Mouse (Mus musculus) ovary, postnatal 14 days (tissue): Measurements from ENCODE around the gene Atf7ip.
"Not testable (repeated sequence)": the region's sequence is repeated elsewhere in the genome, so short reads cannot be mapped to it uniquely, and the experiment has no call there.

Experiments
- DNase-seq: peaks from one replicate; pipeline ENCODE4 v3.0.0; 2022; ENCODE audit warnings: low spot score

Atf7ip gene

DNA sequence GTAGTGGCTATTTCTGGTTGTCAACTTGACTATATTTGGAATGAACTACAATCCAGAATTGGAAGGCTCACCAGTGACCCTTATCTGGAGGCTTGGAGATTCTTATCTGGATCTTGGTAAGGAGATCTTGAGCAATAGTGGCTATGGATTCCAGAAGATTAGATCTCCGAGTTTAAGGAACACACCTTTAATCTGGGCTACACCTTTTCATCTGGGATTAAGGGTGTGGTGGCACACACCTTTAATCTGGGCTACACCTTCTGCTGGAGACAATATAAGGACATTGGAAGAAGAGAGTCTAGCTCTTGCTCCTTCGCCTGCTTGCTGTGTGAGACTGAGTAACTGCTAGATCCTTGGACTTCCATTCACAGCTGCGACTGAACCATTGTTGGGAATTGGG, at the start of gene Atf7ip:
TSS of gene Atf7ip (plus strand) at position 301 of the 400 bp plus-strand sequence.
- DNase-seq = not testable (repeated sequence)

DNA sequence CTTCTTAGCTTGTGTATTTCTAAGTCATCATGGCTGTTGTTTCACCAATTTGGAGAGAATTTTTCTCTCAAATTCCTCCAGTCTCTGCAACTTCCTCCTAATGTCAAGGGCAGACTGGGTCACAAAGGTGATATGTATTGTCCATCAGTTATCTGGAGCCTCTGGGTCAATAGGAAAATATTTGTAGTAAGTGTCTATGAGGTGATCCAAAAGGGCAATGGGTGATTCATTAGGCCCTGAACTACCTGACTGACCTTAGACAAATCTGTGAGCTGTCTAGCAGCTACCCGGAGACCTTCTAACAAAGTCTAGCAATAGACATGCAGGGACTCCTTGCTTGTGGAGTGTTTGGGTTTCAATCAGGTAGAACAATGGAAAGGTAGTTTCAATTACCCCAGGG, 49.7 kb upstream of the Atf7ip start:
- DNase-seq = no peak

DNA sequence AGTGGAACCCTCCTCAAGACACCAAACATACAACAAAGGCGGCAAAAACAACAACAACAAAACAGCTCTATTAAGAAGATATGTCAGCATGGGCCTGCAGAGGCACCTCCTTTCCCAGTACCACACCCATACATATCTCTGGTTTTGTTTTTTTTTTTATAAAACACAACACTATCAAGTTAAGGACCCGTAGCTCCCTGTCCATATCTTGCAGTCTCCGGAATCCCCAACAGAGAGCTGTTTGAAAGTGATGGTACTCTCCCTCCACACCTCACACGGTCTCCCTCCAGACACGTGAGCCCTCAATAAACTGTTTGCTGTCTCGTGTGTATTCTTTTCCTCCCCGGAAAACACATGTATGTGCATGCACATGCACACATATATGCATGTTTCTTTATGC, 46.8 kb upstream of the Atf7ip start:
- no peak for DNase-seq

DNA sequence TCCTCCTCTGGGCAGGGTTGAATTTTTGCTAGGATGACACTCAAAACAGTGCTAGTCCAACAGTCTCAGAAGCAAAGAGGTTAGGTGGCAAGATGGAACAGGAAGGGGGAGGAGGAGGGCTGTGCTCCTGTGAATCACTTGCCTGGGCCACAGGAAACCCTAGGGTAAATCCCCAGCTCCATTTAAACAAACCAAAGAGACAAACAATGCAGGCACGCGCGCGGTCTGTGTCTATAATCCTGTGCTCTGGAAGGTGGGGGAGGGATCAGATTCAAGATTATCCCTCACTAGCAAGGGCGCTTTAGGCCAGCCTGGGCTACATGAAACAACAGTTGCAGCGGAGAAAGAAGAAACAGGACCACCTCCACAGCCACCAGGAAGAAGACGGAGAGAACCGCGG, 42.5 kb upstream of the Atf7ip start:
- no peak for DNase-seq

DNA sequence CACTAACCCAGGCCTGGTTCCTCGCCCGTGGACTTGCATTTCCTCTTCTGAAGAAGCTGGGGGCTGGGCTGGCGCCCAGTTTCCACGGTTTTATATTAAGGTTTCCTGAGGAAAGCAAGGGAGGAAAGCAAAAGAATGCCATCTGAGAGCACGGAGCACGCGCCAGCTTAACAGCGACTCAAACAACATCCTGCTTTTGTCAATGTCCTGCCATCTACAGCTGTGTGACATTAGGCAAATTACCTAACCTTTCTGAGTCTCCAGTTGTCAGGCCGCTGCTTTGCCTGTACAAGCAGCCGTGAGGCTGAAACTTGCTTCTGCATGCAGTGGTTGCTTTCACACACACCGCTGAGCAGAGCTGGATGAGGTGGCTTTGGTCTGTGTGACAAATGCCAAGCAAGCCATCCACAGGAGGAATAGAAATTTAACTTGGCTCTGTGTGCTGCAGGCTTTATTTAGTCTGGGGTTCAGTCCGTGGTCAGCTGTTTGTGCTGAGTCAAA, 41.8 kb upstream of the Atf7ip start:
- DNase-seq = no peak

DNA sequence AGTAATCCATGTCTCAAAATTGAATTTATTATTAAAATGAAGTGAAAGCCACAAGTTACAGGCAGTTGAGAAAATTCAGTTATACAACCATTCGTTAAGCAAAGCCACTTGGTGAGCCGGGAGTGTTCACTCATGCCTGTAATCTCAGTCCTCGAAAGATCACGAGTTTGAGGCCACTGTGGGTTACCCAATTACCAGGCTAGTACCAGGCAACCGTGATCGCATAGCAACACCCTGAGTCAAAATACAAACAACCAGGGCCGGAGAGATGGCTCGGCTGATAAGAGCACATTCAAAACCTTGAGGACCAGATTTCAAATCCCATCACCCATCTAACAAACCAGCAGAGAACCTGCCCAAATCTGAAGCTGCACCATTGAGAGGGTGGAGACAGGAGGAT, 40.9 kb upstream of the Atf7ip start:
- DNase-seq = no peak

DNA sequence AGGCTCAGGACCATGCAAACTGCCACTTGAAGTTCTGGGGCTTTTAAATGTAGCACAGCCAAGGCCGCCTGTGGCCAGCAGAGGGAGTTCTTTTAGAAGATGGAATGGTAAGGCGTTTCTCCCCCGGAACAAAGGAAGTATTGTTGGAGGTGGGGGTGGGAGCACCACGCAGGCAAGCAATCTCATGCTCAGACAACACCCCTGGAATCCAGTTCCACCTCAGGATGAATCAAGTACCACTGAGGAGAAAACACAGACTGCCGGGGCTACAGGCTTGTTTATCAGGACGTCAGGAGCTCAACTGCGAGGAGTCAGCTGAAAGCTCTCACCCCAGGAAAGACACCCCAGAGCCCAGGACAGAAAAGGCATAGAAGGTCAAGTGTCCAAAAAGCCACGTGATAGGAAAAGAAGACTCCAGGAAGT, 40.0 kb upstream of the Atf7ip start:
- DNase-seq = no peak

DNA sequence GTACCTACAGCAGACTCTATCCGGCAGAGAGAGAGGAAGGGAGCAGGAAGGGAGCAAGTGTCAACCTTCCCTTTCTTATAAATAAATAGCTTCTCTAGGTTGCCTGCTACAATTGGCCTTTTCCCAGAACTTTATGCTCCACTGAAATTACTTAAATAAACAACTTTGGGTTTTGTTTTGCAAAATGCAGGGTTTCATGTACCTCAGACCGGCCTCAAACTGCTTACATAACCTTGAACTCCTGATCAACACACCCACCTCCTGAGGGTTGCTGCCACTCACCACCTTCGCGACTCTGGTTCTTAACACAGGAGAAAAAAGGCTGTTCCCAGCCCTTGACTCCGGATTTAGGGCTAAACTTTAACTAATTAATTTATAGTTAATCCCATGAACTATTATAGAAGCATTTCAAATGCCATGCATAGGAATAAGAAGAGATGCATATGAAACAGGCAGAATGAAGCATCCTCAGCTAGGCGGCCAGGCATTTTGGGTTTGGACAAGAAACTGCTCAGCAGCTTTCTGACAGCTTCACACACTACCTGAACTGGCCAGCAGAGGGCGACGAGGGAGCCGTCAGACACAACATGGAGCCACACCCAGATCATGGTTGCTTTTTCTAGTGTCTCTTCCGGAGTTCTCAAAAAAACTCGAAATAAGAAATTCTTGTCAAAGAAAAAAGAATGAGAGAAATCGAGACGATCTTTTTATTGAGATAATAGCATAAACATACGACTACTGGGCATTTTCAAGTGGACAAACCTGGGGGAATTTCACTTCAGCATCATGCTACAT, 38.8 kb upstream of the Atf7ip start:
- DNase-seq = peak; percentile 86

DNA sequence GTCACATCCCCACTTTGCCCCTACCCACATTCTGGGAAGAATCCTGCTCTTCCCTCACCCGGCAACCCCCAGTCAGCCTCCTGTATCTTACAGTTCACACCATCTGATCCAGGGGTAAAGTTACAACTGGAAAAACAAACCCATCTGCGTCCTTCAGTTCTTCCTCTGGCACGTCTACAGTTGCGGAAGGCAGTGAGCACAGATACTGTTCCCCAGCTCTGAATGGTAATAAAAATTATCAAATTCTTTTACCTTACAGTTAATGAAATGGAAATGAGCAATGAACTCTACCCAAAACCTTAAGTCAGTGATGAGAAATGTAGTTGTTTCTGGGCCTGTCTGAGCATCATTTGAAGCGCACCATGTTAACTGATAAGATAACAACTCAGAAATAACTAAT, 38.1 kb upstream of the Atf7ip start:
- no peak for DNase-seq

DNA sequence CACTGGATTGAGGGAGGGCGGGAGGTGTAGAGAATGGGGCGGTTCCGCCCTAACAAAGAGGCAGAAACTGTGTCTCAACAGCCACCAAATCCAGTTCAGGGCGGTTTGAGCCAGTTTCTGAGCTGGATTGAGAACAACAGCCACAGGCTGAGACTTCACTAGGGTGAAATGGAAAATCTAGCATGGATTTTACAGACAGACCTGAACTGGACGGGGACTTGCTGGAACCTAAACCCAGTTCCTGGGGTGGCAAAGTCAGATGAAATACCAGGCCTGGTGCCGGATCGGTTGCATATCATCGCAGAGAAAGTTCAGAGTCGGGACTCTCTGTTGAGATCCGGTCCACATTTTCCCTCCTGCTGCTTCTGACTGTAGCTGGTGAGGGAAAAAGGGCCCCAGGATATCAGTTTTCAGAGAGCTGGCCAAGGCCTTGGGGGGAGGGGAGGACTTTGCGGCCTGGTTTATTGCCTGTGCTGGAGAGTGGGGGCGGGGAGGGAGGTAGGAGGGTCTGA, 37.5 kb upstream of the Atf7ip start:
- peak; percentile 86 for DNase-seq

DNA sequence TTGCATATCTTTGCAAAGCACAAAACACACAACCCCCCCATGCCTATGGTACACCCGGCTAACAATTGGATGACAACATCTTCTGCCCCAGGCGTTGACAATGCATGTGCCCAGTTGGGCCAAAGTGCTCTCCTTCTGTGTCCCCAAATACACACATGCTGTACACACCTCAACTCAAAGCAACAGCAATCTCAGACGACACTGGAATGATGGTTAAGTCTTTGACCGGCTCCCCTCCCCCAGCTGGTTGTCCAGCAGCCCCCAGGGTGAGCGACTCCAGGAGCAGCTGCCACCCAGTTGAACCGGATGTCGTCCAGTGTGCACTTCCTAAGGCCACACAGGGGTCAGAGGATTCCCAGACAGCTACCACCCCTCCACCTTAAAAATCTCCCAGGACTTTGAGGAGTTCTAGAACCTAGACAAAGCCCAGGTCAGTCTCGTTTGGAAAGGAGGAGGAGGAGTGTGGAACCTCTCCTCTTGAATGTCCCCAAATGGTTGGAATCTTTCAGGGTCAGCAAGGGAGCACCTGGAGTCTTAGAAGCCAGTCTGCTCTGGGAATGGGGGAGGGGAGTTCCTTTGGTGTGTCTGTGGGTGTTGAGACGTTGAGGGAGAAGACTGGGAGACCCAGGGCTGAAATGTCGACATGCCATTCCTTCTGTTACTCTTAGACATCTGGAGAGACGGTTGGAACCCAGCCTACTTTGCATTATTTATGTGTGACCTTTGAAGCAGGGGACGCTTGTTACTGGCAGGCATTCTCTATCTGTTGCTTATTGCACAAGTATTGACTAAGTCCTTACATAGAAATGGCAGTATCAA, 36.8 kb upstream of the Atf7ip start:
- no peak for DNase-seq

DNA sequence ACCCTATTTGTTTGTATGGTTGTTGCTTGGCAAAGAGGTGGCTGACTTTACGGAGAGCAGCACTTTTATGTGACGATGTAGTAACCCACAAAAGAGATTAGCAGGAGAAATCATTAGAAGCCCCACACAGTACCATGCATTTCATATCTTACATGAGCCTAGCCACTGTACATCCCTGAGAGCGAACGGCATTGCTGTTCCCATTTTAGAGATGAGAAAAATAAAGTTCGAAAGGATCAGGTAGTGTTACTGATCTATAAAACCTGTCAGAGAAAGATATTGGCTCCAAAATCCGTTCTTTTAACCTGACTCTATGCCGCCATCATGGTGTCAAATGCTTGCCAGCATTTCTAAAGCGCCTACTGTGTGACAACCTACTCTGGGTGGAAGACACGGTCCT, 36.2 kb upstream of the Atf7ip start:
- no peak for DNase-seq

DNA sequence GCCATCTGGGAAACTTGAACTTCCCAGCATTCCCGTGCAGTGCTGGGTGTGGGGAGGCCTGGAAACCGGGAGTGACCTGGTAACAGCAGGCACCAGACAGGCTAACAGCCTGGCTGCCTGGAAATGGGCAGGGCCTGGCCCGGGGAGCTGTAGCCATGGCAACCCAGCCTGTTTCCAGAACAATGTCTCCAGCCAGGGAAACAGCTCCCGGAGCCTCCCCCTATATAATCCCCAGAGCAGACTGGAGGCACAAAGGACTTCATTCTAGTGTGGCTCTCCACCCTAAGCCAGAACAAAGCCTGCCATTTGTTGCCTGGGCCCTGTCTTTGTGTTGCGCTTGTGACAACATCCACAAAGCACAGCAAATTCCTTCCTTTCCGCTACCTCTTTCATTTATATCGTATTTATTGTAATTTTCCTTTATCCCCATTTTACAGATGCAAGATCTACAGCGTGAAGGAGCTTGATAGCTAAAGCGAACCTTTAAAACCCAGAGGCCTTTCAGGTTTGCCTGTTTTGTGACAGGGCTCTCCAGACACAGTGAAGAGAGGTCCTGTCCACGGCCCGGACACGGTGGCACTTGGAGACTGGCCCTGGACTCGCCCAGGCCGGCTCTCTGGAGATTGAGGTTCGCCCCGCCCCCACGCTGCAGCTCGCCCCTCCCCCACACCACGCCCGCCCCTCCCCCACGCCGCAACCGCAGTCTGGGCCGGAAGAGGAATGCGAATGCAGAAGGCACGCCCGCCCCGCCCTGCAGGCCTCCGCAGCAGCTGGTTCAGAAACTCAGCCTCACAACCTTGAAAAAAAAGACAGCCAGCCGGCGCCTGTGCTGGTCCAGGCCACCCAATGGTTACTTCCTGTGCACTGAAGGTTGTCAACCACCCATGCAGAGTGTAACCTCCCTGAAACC, 35.4 kb upstream of the Atf7ip start:
- DNase-seq = peak; percentile 59

DNA sequence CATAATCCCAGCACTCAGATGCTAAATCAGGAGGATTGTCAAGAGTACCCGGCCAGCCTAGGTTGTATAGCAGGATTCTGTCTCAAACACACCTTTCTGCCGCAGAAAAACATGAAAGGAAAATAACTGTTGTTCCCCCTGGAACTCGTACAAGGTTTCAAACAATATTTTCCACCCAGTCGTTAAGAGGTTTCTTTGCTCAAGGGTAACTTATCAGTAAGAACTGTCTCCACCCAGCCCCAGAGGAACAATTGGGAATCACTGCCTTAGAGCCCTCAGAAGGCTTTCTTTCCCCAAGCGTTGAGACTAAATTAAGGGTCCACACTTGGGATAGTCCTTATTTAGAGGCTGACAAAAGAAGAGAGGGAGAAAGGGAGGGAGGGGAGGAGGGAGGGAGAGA, 34.4 kb upstream of the Atf7ip start:
- DNase-seq = no peak

DNA sequence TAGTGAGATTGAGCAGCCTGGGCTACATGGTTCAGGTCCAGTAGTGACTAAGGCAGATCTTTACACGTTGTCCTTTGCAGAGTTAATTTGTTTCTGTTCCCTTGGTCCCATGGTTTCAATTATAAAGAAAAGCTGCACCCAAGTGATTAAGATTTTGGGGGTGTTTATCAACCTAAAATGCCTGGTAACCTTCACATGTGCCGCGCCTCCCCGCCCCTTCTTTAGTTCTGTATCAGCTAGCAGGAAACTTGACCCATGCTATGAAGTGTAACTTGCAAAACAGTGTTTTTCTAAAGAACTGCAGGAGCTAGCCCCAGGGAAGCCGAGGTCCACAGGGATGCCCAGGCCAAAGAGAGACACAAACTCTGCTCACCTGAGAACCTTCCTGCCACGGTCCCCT, 33.2 kb upstream of the Atf7ip start:
- DNase-seq = no peak

DNA sequence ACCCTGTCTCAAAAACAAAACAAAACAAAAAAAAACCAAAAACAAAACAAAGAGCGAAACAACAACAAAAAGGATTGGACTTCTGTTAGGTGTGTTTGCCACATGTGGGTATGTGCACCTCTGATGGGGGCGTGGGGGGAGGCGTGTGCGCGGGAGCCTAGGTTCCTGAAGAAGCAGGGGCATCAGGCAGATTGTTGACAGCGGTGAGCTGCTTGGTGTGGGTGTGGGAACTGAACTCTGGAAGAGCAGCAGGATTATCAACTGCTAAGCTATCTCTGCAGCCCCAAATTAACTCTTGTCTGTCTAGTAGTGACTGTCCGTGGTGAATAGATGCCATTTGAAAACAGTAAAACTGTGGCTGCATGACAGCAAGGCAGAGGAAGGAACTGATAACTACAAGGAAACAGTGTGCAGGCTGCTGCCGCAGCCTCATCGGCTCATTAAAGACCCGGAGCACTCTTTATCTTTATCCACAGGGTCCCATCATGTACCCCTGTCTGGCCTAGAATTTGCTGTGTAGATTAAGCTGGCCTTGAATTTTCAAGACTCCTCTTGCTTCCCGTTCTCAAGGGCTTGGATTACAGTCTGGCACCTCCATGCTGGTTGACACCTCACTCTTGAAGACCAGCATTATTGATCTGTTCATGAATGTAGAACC, 32.4 kb upstream of the Atf7ip start:
- DNase-seq = no peak

DNA sequence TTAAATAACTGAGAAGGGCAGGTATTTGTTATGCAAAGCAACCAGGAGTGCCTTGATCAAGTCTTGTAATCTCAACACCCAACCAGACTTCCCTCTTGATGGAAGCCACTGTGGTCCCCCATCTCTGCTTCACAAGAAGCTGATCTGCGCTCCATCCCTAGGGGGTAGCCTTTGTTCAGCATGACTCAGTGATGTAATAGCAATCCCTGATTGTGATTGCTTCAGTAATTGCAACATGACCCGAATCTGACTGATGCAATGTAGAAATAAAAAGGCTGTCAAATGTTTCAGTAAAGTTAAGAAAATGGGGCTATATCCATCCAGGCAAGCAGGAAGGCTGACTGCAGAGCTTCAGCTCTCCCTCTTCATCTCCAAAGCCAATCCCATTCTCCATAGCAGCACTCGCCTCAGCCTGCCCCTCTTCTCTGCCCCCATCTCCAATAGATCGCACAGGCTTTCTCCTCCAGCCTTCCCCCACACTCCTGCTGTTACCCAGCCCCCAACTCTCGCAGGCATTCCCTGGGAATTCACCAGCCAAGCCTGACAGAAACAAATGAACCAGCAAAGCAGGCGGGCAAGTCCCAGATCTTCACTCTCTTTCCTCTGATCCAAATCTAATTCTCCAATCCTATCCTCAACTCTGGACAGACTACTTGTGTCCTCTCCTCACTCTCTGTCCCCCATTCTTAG, 30.7 kb upstream of the Atf7ip start:
- DNase-seq = no peak

DNA sequence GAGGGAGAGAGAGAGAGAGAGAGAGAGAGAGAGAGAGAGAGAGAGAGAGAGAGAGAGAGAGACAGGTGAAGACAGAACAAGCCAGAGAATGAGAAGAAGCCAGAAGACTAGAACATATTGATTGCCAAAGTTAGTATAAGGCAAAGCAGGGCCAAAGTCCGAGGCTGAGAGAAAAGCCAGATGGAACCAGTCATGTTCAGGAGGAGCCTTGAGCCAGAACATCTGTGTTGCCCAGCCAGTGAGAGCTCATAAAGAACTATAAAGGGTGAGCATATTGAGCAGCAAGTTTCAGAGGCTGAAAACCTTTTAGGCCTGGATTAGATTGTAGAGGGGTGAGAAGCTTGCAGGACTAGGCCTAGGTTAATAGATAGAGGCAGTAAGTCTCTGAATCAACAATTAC, 28.1 kb upstream of the Atf7ip start:
- DNase-seq = no peak

DNA sequence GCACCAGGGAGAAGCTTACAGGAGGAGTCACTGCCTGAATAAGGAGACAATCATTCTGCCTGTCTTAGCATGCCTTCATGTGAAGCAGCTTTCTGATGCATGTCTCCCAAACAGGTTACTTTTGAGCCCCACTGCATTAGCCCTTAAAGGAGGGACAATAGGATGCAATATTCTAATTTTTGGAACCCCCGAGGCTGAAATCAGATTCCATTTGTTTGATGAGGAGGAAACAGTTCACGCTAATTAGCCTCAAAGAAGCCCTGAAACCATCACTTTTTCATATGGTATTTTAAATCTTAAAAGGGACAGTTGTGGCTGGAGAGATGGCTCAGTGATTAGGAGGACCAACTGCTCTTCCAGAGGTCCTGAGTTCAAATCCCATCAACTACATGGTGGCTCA, 22.4 kb upstream of the Atf7ip start:
- no peak for DNase-seq

DNA sequence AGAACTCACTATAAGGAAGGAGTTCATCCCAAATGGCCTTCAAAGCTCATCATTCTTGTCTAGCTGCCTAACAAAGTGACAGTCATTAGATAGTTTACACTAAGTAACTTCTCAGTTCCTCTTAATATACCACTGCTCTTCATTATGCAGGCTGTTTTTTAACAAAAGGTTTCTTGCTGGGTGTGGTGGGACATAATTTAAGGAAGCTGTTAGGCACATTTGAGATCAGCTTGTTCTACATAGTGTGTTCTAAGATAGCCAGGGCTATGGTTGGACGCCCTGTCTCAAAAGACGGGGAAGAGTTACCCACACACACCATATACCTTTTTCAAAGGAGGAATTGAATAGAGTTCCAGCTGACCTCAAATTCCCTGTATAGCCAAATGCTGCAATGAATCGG, 21.9 kb upstream of the Atf7ip start:
- no peak for DNase-seq

DNA sequence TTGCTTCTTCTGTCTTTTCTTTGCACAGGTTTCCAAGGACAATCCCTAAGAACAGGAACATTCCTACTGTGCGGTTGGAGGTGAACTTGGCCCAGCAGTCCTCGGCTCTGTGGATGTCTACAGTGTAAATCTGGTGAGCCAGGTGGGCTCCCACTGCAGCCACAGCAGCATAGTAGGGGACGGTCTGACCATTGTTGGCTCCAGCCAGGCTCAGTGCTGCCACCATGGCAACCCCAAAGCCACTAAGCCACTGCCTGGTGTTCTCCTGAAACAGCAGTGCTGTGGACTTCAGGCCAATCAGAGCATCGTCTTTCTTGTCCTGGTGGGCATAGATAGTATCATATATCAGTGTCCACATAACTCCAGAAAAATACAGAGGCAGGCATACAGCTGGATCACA, 19.8 kb upstream of the Atf7ip start:
- DNase-seq = no peak
